ENCODE assay signal across 16 mouse cellular contexts in the genomic region with DNA sequence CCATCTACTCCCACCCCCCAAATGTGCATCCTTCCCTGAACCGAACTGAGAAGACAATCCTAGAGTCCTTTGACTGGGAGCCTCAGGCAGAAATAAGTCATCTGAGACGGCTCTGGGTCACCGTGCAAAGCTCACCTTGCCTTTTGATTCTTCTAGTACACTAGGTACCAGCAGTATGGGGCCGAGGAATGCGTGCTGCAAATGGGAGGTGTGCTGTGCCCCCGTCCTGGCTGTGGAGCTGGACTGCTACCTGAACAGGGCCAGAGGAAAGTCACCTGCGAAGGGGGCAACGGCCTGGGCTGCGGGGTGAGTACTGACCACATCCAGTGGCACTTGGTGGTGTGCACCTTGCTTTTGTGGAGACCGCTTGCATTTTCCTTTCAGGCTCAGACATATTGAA.
"Had no signal": no experiment of that assay in that cellular context is flagged by ENCODE, and none has a peak within 500 bp of the region (broad histone marks: within the 10 kb centered on the region; RNA-seq: fewer than 3 reads in every experiment).

No protein-coding gene starts in this region.

- H3K4me2 ChIP-seq: limb, embryonic 13.5 days; liver, embryonic 12.5 days; lung, embryonic 14.5 days; midbrain, embryonic 12.5 days; neural tube, embryonic 13.5 days had no signal

- DNase-seq: layer of hippocampus, adult 9-11 months; left cerebral cortex, postnatal 4 days; lung, embryonic 14.5 days; lung, postnatal 14 days; retina, postnatal 1 day; right cerebral cortex, postnatal 4 days; spleen, adult 18-20 months; thymus, adult 18-20 months; thymus, postnatal 14 days had no signal

- H3K9me3 ChIP-seq: limb, embryonic 13.5 days; liver, embryonic 12.5 days; midbrain, embryonic 12.5 days; neural tube, embryonic 13.5 days had no signal

- H3K4me3 ChIP-seq: limb, embryonic 13.5 days; liver, embryonic 12.5 days; midbrain, embryonic 12.5 days; neural tube, embryonic 13.5 days had no signal

- H3K27me3 ChIP-seq: limb, embryonic 13.5 days; midbrain, embryonic 12.5 days; neural tube, embryonic 13.5 days had no signal

- H3K27ac ChIP-seq: limb, embryonic 13.5 days; liver, embryonic 12.5 days; midbrain, embryonic 12.5 days; neural tube, embryonic 13.5 days had no signal

- ATAC-seq: inflammation-experienced regulatory T-cells, adult 6 months; intestine, postnatal 0 days; liver, embryonic 12.5 days; midbrain, embryonic 16.5 days had no signal

- H3K36me3 ChIP-seq: limb, embryonic 13.5 days; liver, embryonic 12.5 days; midbrain, embryonic 12.5 days; neural tube, embryonic 13.5 days had no signal

- H3K4me1 ChIP-seq: limb, embryonic 13.5 days; liver, embryonic 12.5 days; midbrain, embryonic 12.5 days; neural tube, embryonic 13.5 days had no signal

- H3K9ac ChIP-seq: limb, embryonic 13.5 days; liver, embryonic 12.5 days; lung, embryonic 14.5 days; midbrain, embryonic 12.5 days; neural tube, embryonic 13.5 days had no signal
